Mouse (Mus musculus) adrenal gland, adult 10 weeks (tissue): ENCODE data around the gene Pced1a. TPM values are rescaled to one million over a fixed set of nuclear protein-coding genes. Genes with fewer than 3 reads are reported as not detected.

Experiments used
- polyA plus RNA-seq: library from polyadenylated mRNA; stranded (reverse); fragments of 350-450 nt; fragmentation: Illumina TruSeq; extraction: RNeasy Lipid Tissue Mini Kit (QIAGEN cat#74804); gene quantifications from one replicate; pipeline ENCODE4 v1.2.3, GENCODE M21; 2014; ENCODE audit warnings: low read depth, low replicate concordance

Pced1a gene
- polyA plus RNA-seq = 5.9 TPM

GRCm38 (mm10) chr2:130424126-130424853 is at the start of gene Pced1a, which contains the start of gene Vps16:
Gene Pced1a (minus strand): TSS chr2:130424701.
Gene Vps16 (plus strand): TSS chr2:130424339.

GRCm38 (mm10) chr2:130449794-130450433 is 25.4 kb upstream of the Pced1a start, which contains the start of gene Ptpra:
Gene Ptpra (plus strand): TSS chr2:130450278.

GRCm38 (mm10) chr2:130406178-130406577 is 18.3 kb downstream of the Pced1a start, which contains the start of gene Tmem239:
Gene Tmem239 (plus strand): TSS chr2:130406478.

GRCm38 (mm10) chr2:130404939-130405338 is 19.6 kb downstream of the Pced1a start, which contains the start of the genes Gm28372 and 1700020A23Rik:
Gene Gm28372 (plus strand): TSS chr2:130405239.
Gene 1700020A23Rik (plus strand): TSS chr2:130405259.

GRCm38 (mm10) chr2:130397186-130397985 is 27.1 kb downstream of the Pced1a start, which contains the start of gene Cpxm1:
Gene Cpxm1 (minus strand): TSS chr2:130397574.

Other genes starting within 250 kb of the Pced1a start
- 15.5 TPM for gene Snrpb, start 245.3 kb downstream of the Pced1a start, polyA plus RNA-seq
- not detected for gene Tmc2, start 229.5 kb downstream of the Pced1a start, polyA plus RNA-seq
- 87.1 TPM for gene Nop56, start 150.3 kb downstream of the Pced1a start, polyA plus RNA-seq
- gene Idh3b, start 140.2 kb downstream of the Pced1a start, polyA plus RNA-seq = 131 TPM
- gene Ebf4, start 129.5 kb downstream of the Pced1a start, polyA plus RNA-seq = 0.52 TPM
- 0.29 TPM for gene Cpxm1, start 27.1 kb downstream of the Pced1a start, polyA plus RNA-seq
- gene Gm28372, start 19.5 kb downstream of the Pced1a start, polyA plus RNA-seq = not detected
- gene 1700020A23Rik, start 19.4 kb downstream of the Pced1a start, polyA plus RNA-seq = not detected
- not detected for gene Tmem239, start 18.2 kb downstream of the Pced1a start, polyA plus RNA-seq
- 23.9 TPM for gene Vps16, start 362 bp downstream of the Pced1a start, polyA plus RNA-seq
- gene Ptpra, start 25.6 kb upstream of the Pced1a start, polyA plus RNA-seq = 196 TPM
- 1.2 TPM for gene Mrps26, start 139.0 kb upstream of the Pced1a start, polyA plus RNA-seq
- not detected for gene Oxt, start 151.5 kb upstream of the Pced1a start, polyA plus RNA-seq
- not detected for gene Avp, start 157.9 kb upstream of the Pced1a start, polyA plus RNA-seq
- 32.5 TPM for gene Fastkd5, start 205.3 kb upstream of the Pced1a start, polyA plus RNA-seq
- gene Ubox5, start 205.3 kb upstream of the Pced1a start, polyA plus RNA-seq = 4.7 TPM
- 2.3 TPM for gene Lzts3, start 218.1 kb upstream of the Pced1a start, polyA plus RNA-seq
- 16.0 TPM for gene Ddrgk1, start 240.0 kb upstream of the Pced1a start, polyA plus RNA-seq
- gene Itpa, start 242.9 kb upstream of the Pced1a start, polyA plus RNA-seq = 40.2 TPM